Mouse (Mus musculus): ENCODE results near the gene Dock2. TPM values are rescaled to one million over a fixed set of nuclear protein-coding genes. Genes with fewer than 3 reads are reported as not detected.

The Dock2 gene
- total and polyA plus RNA-seq, 3 experiments, result 79.6 to 151 (median 133) TPM

DNA sequence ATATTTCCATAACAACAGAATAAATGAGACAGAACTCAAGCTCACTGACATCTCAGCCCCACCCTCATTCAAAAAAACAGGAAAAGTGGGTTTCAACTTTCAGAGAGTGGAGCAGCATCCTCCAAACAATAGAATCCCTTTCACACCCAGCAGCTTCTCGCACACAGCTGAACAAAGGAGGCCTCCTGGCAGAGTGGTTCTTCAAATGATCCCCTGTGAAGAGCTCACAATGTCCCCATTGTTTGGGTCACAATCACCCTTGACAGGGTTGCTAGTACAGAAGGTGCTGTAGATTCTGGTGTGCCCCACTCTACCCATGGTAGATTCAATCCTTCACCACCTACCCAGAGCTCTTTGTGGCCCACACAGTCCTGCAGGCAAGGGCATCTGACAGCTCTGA is 44.7 kb downstream of the Dock2 start:
- Histone ChIP-seq H3K79me2 (replicated peaks; ENCODE audit: control insufficient read depth, extremely low read depth, insufficient read depth, poor library complexity, severe bottlenecking) (peaks cover 89% of the 10 kb centered on the region), H3K27me3 (replicated peaks) (no peaks in the 10 kb centered on the region), H3K9me3 (replicated peaks; ENCODE audit: low read length) (no peaks in the 10 kb centered on the region), H3K4me3 (replicated peaks in 1 of 3; ENCODE audit: low read depth in 2 of 3, low read length in 2 of 3, poor library complexity in 1 of 3) (no peak overlapping the region), H3K27ac (ENCODE audit: insufficient read depth, low read depth) (no peak overlapping the region), H3K4me1 (ENCODE audit: control insufficient read depth in 1 of 2, insufficient read depth in 2 of 2) (peaks cover 12 to 87% of the 10 kb centered on the region in 2 experiments), H3K4me2 (ENCODE audit: insufficient read depth, low read depth, poor library complexity, severe bottlenecking) (no peak overlapping the region), H3K36me3 (replicated peaks in 1 of 2; ENCODE audit: control insufficient read depth in 1 of 2, insufficient read depth in 1 of 2, low read length in 1 of 2) (peaks cover 23 to 69% of the 10 kb centered on the region in 2 experiments), H3K9ac (ENCODE audit: insufficient read depth, low read depth) (no peak overlapping the region)
- TF ChIP-seq EP300 (IDR thresholded peaks at IDR 0.05; ENCODE audit: low read length) (no peak), POLR2A (IDR thresholded peaks at IDR 0.05; ENCODE audit: low read depth, low read length) (0 out of 2 replicates have a peak, but pooled peaks have one; percentile 17), MYC (IDR thresholded peaks at IDR 0.05; ENCODE audit: low read depth, low read length) (no peak)
- DNase-seq (ENCODE audit: extremely low read depth), result no peak
- dilution Hi-C loops (cut with MboI; ENCODE audit: extremely low pct_ligation_motif_present, extremely low pct_unique_long_range_greater_than_20kb, low sequenced_read_pairs), result no loop called here
- in situ Hi-C loops (cut with MboI; ENCODE audit: low pct_ligation_motif_present, low pct_unique_long_range_greater_than_20kb, low sequenced_read_pairs), result no loop called here

DNA sequence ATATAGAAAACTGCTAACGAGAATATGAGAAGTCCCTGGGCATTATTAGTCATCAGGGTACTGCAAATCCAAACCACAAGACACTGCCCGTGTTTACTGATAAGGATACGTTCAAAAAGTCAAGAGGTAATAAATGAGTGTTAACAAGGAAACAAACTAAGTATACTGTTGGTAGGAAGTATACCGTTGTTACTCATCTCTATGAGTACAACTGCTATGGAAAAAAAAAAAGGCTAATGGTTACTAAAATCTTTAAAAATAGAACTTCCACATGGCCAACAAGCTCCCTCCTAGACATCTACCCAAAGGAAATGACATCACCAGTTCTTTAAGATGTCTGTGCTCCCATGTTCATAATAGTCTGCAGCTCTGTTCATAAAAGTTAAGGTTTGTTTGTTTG is 46.5 kb downstream of the Dock2 start:
- Histone ChIP-seq H3K4me3 (replicated peaks in 1 of 3; ENCODE audit: low read depth in 2 of 3, low read length in 2 of 3, poor library complexity in 1 of 3) (no peak overlapping the region), H3K79me2 (replicated peaks; ENCODE audit: control insufficient read depth, extremely low read depth, insufficient read depth, poor library complexity, severe bottlenecking) (peaks cover 90% of the 10 kb centered on the region), H3K4me2 (ENCODE audit: insufficient read depth, low read depth, poor library complexity, severe bottlenecking) (no peak overlapping the region), H3K27ac (ENCODE audit: insufficient read depth, low read depth) (no peak overlapping the region), H3K36me3 (replicated peaks in 1 of 2; ENCODE audit: control insufficient read depth in 1 of 2, insufficient read depth in 1 of 2, low read length in 1 of 2) (peaks cover 29 to 73% of the 10 kb centered on the region in 2 experiments), H3K4me1 (ENCODE audit: control insufficient read depth in 1 of 2, insufficient read depth in 2 of 2) (peaks cover 18 to 95% of the 10 kb centered on the region in 2 experiments), H3K9ac (ENCODE audit: insufficient read depth, low read depth) (no peak overlapping the region), H3K9me3 (replicated peaks; ENCODE audit: low read length) (no peaks in the 10 kb centered on the region), H3K27me3 (replicated peaks) (no peaks in the 10 kb centered on the region)
- dilution Hi-C loops (cut with MboI; ENCODE audit: extremely low pct_ligation_motif_present, extremely low pct_unique_long_range_greater_than_20kb, low sequenced_read_pairs), result no loop called here
- peak; percentile 61 for DNase-seq (ENCODE audit: extremely low read depth)
- in situ Hi-C loops (cut with MboI; ENCODE audit: low pct_ligation_motif_present, low pct_unique_long_range_greater_than_20kb, low sequenced_read_pairs), result no loop called here
- TF ChIP-seq MXI1 (IDR thresholded peaks at IDR 0.05; ENCODE audit: low read depth, low read length), result peak; percentile 26; the same call in 1 of the 2 replicates
- TF ChIP-seq MAX (IDR thresholded peaks at IDR 0.05; ENCODE audit: low read length), result peak; percentile 54; the same call in 1 of the 2 replicates
- peak; percentile 82 for TF ChIP-seq JUND (conservative IDR thresholded peaks at IDR 0.05; ENCODE audit: low read depth, low read length)
- peak; percentile 62 for TF ChIP-seq JUN (IDR thresholded peaks at IDR 0.05; ENCODE audit: insufficient read depth, low read depth, low read length)
- no peak for TF ChIP-seq HCFC1 (IDR thresholded peaks at IDR 0.05; ENCODE audit: low read depth, low read length)
- TF ChIP-seq CHD1 (IDR thresholded peaks at IDR 0.05; ENCODE audit: low read depth, low read length), result no peak
- no peak for TF ChIP-seq ELF1 (IDR thresholded peaks at IDR 0.05; ENCODE audit: low read depth, low read length)
- no peak for TF ChIP-seq USF2 (conservative IDR thresholded peaks at IDR 0.05; ENCODE audit: low read depth, low read length)
- TF ChIP-seq MYC (IDR thresholded peaks at IDR 0.05; ENCODE audit: low read depth, low read length), result peak; percentile 87
- no peak for TF ChIP-seq KAT2A (IDR thresholded peaks at IDR 0.05; ENCODE audit: insufficient replicate concordance, low read length)
- TF ChIP-seq MAZ (IDR thresholded peaks at IDR 0.05; ENCODE audit: low read depth, low read length), result no peak
- TF ChIP-seq SIN3A (IDR thresholded peaks at IDR 0.05; ENCODE audit: low read length), result no peak
- no peak for TF ChIP-seq RCOR1 (conservative IDR thresholded peaks at IDR 0.05; ENCODE audit: low read depth, low read length)
- TF ChIP-seq MAFK (IDR thresholded peaks at IDR 0.05; ENCODE audit: insufficient replicate concordance, low read length), result no peak
- TF ChIP-seq POLR2A (IDR thresholded peaks at IDR 0.05; ENCODE audit: low read depth, low read length), result peak; percentile 0; the same call in 1 of the 2 replicates
- no peak for TF ChIP-seq ZMIZ1 (IDR thresholded peaks at IDR 0.05; ENCODE audit: low read depth, low read length)
- no peak for TF ChIP-seq NELFE (IDR thresholded peaks at IDR 0.05; ENCODE audit: low read depth, low read length)
- no peak for TF ChIP-seq ZC3H11A (IDR thresholded peaks at IDR 0.05; ENCODE audit: low read depth, low read length)
- TF ChIP-seq CTCF (conservative IDR thresholded peaks at IDR 0.05 in 1 of 2, IDR thresholded peaks at IDR 0.05 in 1 of 2; ENCODE audit: low read depth in 2 of 2, low read length in 2 of 2), result no peak
- TF ChIP-seq USF1 (IDR thresholded peaks at IDR 0.05; ENCODE audit: low read depth, low read length), result no peak
- TF ChIP-seq SMC3 (IDR thresholded peaks at IDR 0.05; ENCODE audit: low read depth, low read length), result no peak
- no peak for TF ChIP-seq GABPA (IDR thresholded peaks at IDR 0.05; ENCODE audit: insufficient replicate concordance, low read depth, low read length)
- TF ChIP-seq TBP (conservative IDR thresholded peaks at IDR 0.05; ENCODE audit: low read depth, low read length), result 0 out of 2 replicates have a peak, but pooled peaks have one; percentile 26
- no peak for TF ChIP-seq CHD2 (IDR thresholded peaks at IDR 0.05; ENCODE audit: low read length)
- TF ChIP-seq RAD21 (IDR thresholded peaks at IDR 0.05; ENCODE audit: low read depth, low read length), result no peak
- no peak for TF ChIP-seq E2F4 (IDR thresholded peaks at IDR 0.05; ENCODE audit: insufficient replicate concordance, low read depth, low read length)
- TF ChIP-seq MEF2A (IDR thresholded peaks at IDR 0.05; ENCODE audit: borderline replicate concordance, low read depth, low read length), result peak; percentile 94
- no peak for TF ChIP-seq POLR2AphosphoS2 (IDR thresholded peaks at IDR 0.05; ENCODE audit: low read depth, low read length)
- TF ChIP-seq ZKSCAN1 (IDR thresholded peaks at IDR 0.05; ENCODE audit: borderline replicate concordance, low read depth, low read length), result no peak
- no peak for TF ChIP-seq UBTF (IDR thresholded peaks at IDR 0.05; ENCODE audit: low read depth, low read length)
- peak; percentile 67 for TF ChIP-seq IRF4 (IDR thresholded peaks at IDR 0.05; ENCODE audit: low read depth, low read length)
- TF ChIP-seq ETS1 (conservative IDR thresholded peaks at IDR 0.05; ENCODE audit: low read depth, low read length), result peak; percentile 60
- no peak for TF ChIP-seq PAX5 (IDR thresholded peaks at IDR 0.05; ENCODE audit: low read length)
